Mouse (Mus musculus): ENCODE results near the gene Ddx31. TPM values are rescaled to one million over a fixed set of nuclear protein-coding genes. Genes with fewer than 3 reads are reported as not detected.

Ddx31 gene
- polyA plus RNA-seq, 1 experiment from 2014 or later, result 10.5 TPM

GRCm38 (mm10) chr2:28952981-28953380 is 112.8 kb downstream of the Ddx31 start:
- Histone ChIP-seq H3K4me3 (no peak overlapping the region), H3K9me3 (no peaks in the 10 kb centered on the region), H3K27me3 (peaks cover 46% of the 10 kb centered on the region), H3K9ac (no peak overlapping the region), H3K4me1 (replicated peaks) (peaks cover 8% of the 10 kb centered on the region), H3K4me2 (no peak overlapping the region), H3K27ac (replicated peaks) (no peak overlapping the region), H3K36me3 (no peaks in the 10 kb centered on the region)
- ATAC-seq (ENCODE audit: low read depth), result no peak
- WGBS, result 39% methylated on average over 8 of the region's 8 CpGs

DNA sequence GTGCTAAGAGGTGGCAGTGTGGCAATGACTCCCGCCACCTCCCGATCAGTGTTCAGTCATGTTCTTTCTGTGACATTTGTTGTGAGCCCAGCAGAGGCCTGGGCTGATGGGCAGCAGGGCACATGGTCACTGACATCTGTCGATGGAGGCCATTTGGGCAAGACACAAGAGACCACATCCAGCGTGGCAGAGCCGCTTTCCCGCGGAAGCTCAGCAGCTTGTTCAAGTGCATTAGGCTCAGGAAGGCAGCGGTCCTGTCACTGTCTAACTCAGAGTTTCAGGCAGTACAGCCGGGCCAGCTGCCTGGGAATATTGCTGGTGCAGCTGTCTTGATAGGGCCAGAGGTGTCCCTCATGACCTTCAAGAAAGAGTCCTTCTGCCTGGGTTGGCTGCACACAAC is 114.4 kb downstream of the Ddx31 start:
- 83% methylated on average over 9 of the region's 9 CpGs for WGBS
- Histone ChIP-seq H3K36me3 (no peaks in the 10 kb centered on the region), H3K9me3 (no peaks in the 10 kb centered on the region), H3K4me1 (replicated peaks) (peaks cover 8% of the 10 kb centered on the region), H3K27me3 (peaks cover 48% of the 10 kb centered on the region), H3K4me3 (no peak overlapping the region), H3K9ac (no peak overlapping the region), H3K27ac (replicated peaks) (no peak overlapping the region), H3K4me2 (no peak overlapping the region)
- ATAC-seq (ENCODE audit: low read depth), result no peak

Other genes with a start within 250 kb of the Ddx31 start
- gene Gfi1b, start 218.4 kb upstream of the Ddx31 start, polyA plus RNA-seq (2015; fragmentation: Nextera tagmentation; extraction: Ambion mirVana), result 0.17 and 0.45 TPM in 2 replicates
- gene Tsc1, start 199.2 kb upstream of the Ddx31 start, polyA plus RNA-seq (2015; fragmentation: Nextera tagmentation; extraction: Ambion mirVana), result 30.2 and 36.8 TPM in 2 replicates
- gene Spaca9, start 140.7 kb upstream of the Ddx31 start, polyA plus RNA-seq (2015; fragmentation: Nextera tagmentation; extraction: Ambion mirVana), result 0.64 and 0.85 TPM in 2 replicates
- gene Ak8, start 140.2 kb upstream of the Ddx31 start, polyA plus RNA-seq (2015; fragmentation: Nextera tagmentation; extraction: Ambion mirVana), result 0.50 and 0.73 TPM in 2 replicates
- 16.9 and 17.6 TPM in 2 replicates for gene Gtf3c4, start within 50 bp of the Ddx31 start, polyA plus RNA-seq (2015; fragmentation: Nextera tagmentation; extraction: Ambion mirVana)
- gene Barhl1, start 76.3 kb downstream of the Ddx31 start, polyA plus RNA-seq (2015; fragmentation: Nextera tagmentation; extraction: Ambion mirVana), result 7.5 and 8.3 TPM in 2 replicates
- gene Cfap77, start 214.7 kb downstream of the Ddx31 start, polyA plus RNA-seq (2015; fragmentation: Nextera tagmentation; extraction: Ambion mirVana), result not detected in 2 replicates
- gene Ttf1, start 219.9 kb downstream of the Ddx31 start, polyA plus RNA-seq (2015; fragmentation: Nextera tagmentation; extraction: Ambion mirVana), result 8.3 and 9.4 TPM in 2 replicates

All from neural tube, embryonic 13.5 days (tissue).